Mouse (Mus musculus): Measurements from ENCODE around the gene Pxn.
"Not testable (repeated sequence)": the region's sequence is repeated elsewhere in the genome, so short reads cannot be mapped to it uniquely, and the experiment has no call there.

Pxn gene

GRCm38 (mm10) chr5:115509321-115509761 lies 2.9 kb downstream of the Pxn start:
- no peak for DNase-seq (ENCODE audit: low spot score in 2 of 2)

- no peak for DNase-seq (ENCODE audit: low spot score in 2 of 2)
Observed at GRCm38 (mm10) chr5:115509790-115510689, 3.6 kb downstream of the Pxn start.

- no peak for DNase-seq (ENCODE audit: low spot score in 2 of 2)
Observed at GRCm38 (mm10) chr5:115512375-115512774, 5.9 kb downstream of the Pxn start.

- DNase-seq (ENCODE audit: low spot score in 2 of 2) = no peak
Observed at GRCm38 (mm10) chr5:115513246-115513645, 6.8 kb downstream of the Pxn start.

GRCm38 (mm10) chr5:115513721-115514120 lies 7.2 kb downstream of the Pxn start:
- DNase-seq (ENCODE audit: low spot score in 2 of 2) = no peak

GRCm38 (mm10) chr5:115514346-115514745 lies 7.9 kb downstream of the Pxn start:
- no peak for DNase-seq (ENCODE audit: low spot score in 2 of 2)

- no peak for DNase-seq (ENCODE audit: low spot score in 2 of 2)
Observed at GRCm38 (mm10) chr5:115514896-115515587, 8.6 kb downstream of the Pxn start.

GRCm38 (mm10) chr5:115516081-115516907 lies 9.8 kb downstream of the Pxn start:
- no peak for DNase-seq (ENCODE audit: low spot score in 2 of 2)

- DNase-seq (ENCODE audit: low spot score in 2 of 2) = no peak
Observed at GRCm38 (mm10) chr5:115516908-115517307, 10.4 kb downstream of the Pxn start.

- no peak for DNase-seq (ENCODE audit: low spot score in 2 of 2)
Observed at GRCm38 (mm10) chr5:115517501-115517900, 11.0 kb downstream of the Pxn start.

- not testable (repeated sequence) for DNase-seq (ENCODE audit: low spot score in 2 of 2)
Observed at GRCm38 (mm10) chr5:115518214-115518613, 11.7 kb downstream of the Pxn start.

GRCm38 (mm10) chr5:115520325-115520869 lies 13.9 kb downstream of the Pxn start:
- no peak for DNase-seq (ENCODE audit: low spot score in 2 of 2)

GRCm38 (mm10) chr5:115521553-115522461 lies 15.3 kb downstream of the Pxn start:
- DNase-seq (ENCODE audit: low spot score in 2 of 2) = no peak

- no peak for DNase-seq (ENCODE audit: low spot score in 2 of 2)
Observed at GRCm38 (mm10) chr5:115522531-115522930, 16.1 kb downstream of the Pxn start.

GRCm38 (mm10) chr5:115522981-115523499 lies 16.6 kb downstream of the Pxn start:
- no peak for DNase-seq (ENCODE audit: low spot score in 2 of 2)

- DNase-seq (ENCODE audit: low spot score in 2 of 2) = no peak
Observed at GRCm38 (mm10) chr5:115523971-115524370, 17.5 kb downstream of the Pxn start.

GRCm38 (mm10) chr5:115524471-115524870 lies 18.0 kb downstream of the Pxn start:
- DNase-seq (ENCODE audit: low spot score in 2 of 2) = no peak

GRCm38 (mm10) chr5:115525416-115525815 lies 18.9 kb downstream of the Pxn start:
- no peak for DNase-seq (ENCODE audit: low spot score in 2 of 2)

- no peak for DNase-seq (ENCODE audit: low spot score in 2 of 2)
Observed at GRCm38 (mm10) chr5:115525943-115526342, 19.5 kb downstream of the Pxn start.

- DNase-seq (ENCODE audit: low spot score in 2 of 2) = no peak
Observed at GRCm38 (mm10) chr5:115526456-115527202, 20.2 kb downstream of the Pxn start.
